In genomic region chr8:117962666-117963065, GRCm38 (mm10) we compare ENCODE assay signal across 12 mouse cellular contexts.
"Had no signal": no experiment of that assay in that cellular context is flagged by ENCODE, and none has a peak within 500 bp of the region (broad histone marks: within the 10 kb centered on the region; RNA-seq: fewer than 3 reads in every experiment).

No protein-coding gene starts in this region.

- H3K4me1 ChIP-seq: limb, embryonic 10.5 days; liver, embryonic 15.5 days; midbrain, embryonic 12.5 days; neural tube, embryonic 13.5 days had no signal

- H3K4me3 ChIP-seq: left cerebral cortex, adult 2 months; limb, embryonic 10.5 days; liver, embryonic 15.5 days; midbrain, embryonic 12.5 days; neural tube, embryonic 13.5 days had no signal

- DNase-seq: kidney, postnatal 25 days; lung, embryonic 14.5 days; lung, postnatal 10 days; lung, postnatal 4 days; right cerebral cortex, adult 18-20 months; thymus, postnatal 4 days had no signal

- H3K27me3 ChIP-seq: liver, embryonic 15.5 days; midbrain, embryonic 12.5 days; neural tube, embryonic 13.5 days had no signal

- H3K27ac ChIP-seq: left cerebral cortex, adult 2 months; limb, embryonic 10.5 days; liver, embryonic 15.5 days; midbrain, embryonic 12.5 days; neural tube, embryonic 13.5 days; stomach, postnatal 0 days had no signal
